Mouse (Mus musculus) CD4-positive, CD25-positive, alpha-beta regulatory T cell, adult 4 months (primary cell): ENCODE data around the gene Syn3. TPM values are rescaled to one million over a fixed set of nuclear protein-coding genes. Genes with fewer than 3 reads are reported as not detected.

ENCODE experiments used
- ATAC-seq: one replicate; pipeline ENCODE4 v1.8.0; 2017
- polyA plus RNA-seq, 2 experiments: library from polyadenylated mRNA; unstranded; fragments of 100-300 nt; shearing (Covaris generic); gene quantifications; one replicate each; pipeline ENCODE4 v1.2.1; 2017

Gene Syn3
- polyA plus RNA-seq, 2 experiments from 2014 or later = 0.22 TPM; not detected in 1

DNA sequence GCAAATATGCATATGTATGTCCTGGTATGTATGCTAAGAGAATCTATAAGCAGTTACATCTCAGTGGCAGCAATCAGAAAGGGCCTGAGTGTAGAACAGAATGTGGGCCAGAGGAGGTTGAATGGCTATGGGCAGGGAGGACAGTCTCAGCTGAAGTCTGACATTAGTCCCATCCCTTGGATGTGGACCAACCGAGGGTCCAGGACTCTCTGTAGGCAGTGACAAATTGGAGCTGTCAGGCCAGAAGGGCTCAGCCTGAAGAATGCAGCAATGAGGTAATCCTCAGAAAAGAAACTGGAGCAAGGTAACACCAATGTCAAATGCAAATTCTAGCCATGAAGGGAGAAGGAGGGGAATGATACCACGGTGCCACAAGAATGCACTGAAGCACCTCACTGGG, 421.4 kb downstream of the Syn3 start:
- ATAC-seq = no peak

DNA sequence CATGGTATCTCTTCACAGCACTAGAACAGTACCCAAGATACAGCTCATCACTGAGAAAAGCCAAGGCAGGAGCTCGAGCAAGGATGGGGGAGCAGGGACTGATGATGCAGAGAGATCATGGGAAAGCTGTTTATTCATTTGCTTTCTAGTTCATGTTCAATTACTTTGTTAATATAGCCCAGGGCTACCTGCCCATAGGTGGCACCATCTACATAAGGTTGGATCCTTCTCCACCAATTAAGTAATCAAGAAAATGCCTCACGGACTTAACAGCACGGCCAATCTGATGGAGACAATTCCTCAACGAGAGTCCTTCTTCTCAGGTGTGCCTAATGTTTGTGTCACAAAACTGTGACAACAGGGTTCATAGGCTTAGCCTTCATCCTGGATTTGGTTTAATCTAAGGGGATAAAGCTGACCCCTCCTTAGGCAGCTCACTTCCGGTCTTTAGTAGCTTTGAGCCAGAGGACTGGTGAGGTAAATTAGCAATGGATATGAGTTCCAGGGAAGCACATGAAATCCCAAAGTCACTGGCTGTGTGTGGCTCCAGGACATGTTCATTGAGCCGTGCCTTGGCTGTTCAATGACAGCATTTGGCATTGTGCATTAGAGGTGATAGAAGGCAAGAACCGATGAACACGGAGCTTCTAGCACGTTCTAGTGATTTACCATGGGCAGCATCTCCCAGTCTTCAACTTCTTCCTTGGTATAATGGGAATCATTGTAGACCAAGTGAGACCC, 423.6 kb downstream of the Syn3 start:
- no peak for ATAC-seq

DNA sequence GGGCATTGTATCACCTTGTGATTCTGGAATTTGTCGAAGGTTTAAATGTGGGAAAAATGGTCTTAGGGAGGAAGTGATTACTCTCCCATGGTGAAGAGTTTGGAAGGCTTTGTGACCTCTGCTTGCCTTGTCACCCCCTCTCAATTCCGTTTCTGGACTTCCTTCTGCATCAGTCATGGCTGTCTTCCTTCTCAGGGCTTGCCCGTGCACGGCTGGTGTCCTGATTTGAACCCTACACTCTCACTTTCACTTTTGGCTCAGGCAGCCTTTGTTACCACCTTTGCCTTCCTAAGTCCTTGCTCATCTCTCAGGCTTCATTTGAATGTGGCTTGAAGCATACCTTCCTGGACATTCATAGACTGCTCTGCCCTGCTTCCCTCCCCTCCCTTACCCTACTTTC, 424.6 kb downstream of the Syn3 start:
- ATAC-seq = no peak

DNA sequence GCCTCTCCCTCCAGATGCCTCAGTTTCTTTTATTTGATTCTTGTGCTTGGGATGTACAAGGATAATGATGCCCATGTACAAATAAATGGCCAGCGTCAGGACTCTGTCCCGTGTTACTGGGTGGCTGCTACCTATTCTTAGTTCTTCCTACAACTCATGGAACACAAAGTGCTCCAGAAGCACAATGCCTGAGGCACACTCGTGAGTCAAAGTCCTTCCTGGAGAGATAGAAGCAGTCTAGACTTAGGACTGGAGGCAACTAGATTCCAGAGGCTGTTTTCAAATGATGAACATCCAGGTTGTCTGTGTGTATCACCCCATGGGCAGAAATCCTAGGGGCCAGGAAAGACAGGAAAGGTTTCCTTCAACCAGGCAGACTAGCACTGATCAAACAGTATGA, 427.9 kb downstream of the Syn3 start:
- no peak for ATAC-seq

DNA sequence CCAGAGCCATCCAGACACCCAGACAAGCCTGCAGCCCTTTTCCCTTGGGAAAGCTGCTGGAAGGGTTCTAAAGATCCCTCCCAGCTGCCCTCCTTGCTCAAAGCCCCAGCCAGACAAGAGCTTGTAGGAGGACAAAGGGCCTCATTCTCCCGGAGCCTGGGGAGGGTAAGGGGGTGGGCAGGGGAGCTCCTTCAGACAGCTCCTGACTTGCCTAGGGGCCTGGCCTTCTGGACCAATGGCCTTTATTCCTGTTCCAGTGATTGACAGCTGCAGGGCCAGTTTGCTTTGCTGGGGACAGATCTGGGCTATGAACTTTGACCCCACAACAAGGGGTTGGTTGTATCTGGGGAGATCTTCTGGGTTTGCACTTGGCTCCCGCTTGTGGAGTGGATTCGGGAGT, 429.4 kb downstream of the Syn3 start:
- ATAC-seq = no peak

DNA sequence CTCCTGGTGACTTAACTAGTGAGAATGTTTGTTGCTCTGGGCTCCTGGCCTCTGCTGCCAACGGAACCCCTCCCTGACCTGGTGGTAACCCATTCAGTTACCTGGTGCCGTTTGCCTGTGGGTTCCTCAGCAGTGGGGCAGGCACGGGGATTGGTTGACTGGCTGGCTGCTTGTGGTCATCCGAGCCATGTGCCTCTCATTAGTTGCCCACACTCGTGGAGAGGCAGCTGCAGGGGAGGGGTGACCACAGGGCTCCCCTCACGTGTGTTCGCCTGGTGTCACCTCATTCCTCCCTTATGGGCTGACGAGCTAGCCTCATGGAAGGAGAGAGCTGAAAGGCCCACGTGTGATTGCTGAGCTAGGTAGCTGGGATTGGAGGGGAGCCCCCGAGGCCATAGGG, 430.8 kb downstream of the Syn3 start:
- no peak for ATAC-seq

DNA sequence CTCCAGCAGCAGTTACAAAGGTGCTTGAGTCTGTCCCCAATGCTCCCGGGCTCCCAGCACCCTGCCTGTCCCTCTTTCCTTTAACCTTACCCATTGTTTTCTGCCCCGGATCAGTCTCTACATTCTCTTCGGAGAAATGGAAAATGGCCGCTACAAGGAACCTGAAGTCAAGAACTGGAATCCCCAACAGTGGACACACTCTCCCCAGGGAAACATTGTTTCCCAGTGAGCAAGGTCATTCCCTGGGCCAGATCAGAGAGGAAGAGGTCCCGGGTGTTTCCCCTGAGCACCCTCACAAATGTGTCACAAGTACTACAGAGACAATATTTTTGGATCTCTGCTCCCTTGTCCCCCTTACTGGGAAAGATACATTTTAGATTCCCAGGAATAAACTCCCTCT, 432.0 kb downstream of the Syn3 start:
- ATAC-seq = no peak

DNA sequence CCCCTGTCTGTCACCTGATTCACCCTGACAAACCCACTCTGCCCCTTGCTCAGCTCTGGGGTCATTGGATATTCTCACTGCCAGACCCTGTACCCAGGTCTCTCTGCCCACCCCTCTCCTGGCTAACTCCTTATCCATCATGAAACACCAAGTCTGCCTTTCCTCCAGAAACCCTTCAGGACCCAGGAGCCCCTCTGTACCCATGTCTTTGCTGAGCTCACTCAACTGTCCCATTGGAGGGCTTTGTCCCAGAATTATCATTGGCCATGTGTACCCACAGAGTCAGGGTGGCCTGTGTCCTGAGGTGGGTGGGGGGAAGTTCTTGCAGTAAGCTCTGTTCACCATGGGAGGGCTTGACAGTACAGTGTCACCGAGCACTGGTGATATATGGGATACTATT, 433.0 kb downstream of the Syn3 start:
- ATAC-seq = no peak

DNA sequence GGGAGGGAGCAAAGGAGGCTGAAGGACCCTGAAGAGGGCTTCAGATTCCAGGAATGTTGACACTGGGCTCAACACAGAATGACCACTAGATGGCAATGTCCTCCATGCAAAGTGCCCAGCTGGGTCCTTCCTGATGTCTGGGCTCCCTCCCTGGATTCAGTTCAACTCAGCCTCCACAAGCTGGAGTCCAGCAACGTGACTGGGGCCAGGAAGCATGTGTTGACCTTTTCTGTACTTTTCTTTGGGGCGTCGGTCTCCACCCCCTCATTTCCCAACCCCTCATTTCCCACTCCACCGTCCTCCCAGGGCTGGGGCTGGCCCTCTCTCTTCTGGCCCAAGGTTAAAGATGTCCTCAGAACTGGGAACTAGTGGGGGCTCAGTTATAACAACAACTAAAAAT, 433.8 kb downstream of the Syn3 start:
- no peak for ATAC-seq

DNA sequence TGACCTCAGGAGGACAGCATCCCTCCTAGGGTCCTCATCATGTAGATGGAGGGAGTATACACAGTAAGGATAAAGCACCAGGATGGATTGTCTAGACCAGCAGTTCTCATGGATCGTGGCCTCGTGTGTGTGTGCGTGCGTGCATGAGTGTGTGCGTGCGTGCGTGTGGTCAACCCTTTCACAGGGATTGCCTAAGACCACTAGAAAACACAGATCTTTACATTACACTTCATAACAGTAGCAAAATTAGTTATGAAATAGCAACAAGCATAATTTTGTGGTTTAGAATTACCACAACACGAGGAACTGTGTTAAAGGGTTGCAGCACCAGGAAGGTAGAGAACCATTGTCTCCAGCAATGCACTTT, 435.7 kb downstream of the Syn3 start:
- no peak for ATAC-seq

DNA sequence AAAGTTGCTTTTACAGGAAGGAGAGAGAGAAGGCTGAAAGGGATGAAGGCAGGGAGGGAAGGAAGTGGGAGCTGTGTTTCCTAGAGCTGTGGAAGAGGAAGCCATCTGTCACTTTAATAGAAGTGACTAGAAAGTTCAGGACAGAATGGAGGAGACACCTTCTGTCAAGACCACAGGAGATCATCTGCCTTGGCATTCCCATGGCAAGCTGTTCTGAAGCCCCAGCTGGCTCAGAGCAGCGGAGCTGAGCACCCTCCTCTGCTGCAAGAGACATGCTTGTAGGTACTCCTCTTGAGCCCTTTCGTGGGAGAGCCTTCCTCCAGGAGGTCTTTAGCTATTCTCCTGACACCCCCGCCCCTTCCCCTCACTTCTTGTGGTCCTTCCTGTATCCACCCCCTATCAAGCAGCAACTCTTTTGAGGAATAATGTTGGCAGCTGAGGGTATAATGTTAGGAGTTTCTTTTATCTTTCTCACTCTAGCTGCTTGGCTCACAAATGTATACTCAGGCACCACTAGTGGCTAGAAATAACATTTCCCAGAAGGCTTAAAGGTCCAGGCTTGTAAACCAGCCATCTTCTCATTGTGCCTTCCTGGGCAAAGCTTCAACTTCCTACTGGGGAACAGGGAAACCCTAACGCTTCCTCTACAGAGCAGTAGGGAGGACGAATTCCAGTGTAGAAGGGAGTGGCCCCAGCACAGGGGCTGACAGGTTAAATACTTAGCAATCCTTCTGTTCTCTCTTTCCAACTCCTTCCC, 436.3 kb downstream of the Syn3 start:
- ATAC-seq = no peak

DNA sequence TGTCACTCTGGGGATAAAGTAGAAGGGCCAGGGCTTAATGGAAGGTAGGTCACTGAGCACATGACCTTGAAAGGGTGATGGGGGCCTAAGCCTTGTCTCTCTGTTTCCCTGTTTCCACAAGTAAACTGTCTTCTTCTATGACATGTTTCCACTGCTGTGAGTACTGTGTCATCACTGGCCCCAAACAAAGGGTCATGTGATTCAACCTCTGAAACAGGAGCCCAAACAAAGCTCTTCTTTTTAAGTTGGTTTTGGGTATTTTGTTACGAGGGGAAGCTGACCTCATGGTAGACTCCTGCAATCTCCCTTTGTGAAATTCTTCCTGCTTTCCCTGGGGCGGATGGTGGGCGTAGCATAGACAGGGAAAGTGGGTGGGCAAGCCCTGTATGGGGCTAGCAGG, 438.4 kb downstream of the Syn3 start:
- no peak for ATAC-seq

DNA sequence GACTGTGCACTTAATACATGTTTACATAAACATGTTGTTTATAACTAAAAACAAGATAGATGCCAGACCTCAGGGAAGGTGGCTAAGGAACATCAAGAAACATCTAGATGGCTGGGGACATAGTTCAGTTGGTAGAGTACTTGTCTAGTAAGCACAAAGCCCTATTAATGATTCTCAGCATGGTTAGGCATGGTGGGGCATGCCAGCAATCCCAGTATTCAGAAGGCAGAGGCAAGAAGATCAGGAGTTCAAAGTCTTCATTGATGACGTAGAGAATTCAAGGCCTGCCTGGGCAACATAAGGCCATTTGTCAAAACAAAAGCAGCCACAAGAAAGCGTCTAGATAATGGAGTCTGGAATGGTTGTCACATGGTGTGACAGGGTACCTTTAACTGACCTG, 441.0 kb downstream of the Syn3 start:
- ATAC-seq = no peak

DNA sequence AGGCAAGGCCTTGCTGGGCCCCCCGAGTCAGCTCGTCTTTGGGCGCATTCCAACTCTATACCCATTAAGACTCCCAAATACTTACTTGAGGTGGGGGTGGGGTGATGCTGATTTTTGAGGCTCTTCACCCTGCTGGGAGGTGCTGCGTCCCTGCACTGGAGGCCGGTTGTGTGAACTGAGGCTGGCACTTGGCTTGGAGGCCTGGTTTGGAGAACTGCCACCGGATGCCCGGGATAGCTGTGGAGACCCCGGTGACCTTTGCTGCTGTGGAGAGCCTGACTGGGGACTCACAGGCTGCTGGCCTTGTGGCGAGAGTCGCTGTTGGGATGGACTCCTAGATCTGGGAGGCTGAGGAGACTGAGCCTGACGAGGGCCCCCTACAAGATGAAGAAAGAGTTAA, 441.4 kb downstream of the Syn3 start:
- ATAC-seq = no peak

DNA sequence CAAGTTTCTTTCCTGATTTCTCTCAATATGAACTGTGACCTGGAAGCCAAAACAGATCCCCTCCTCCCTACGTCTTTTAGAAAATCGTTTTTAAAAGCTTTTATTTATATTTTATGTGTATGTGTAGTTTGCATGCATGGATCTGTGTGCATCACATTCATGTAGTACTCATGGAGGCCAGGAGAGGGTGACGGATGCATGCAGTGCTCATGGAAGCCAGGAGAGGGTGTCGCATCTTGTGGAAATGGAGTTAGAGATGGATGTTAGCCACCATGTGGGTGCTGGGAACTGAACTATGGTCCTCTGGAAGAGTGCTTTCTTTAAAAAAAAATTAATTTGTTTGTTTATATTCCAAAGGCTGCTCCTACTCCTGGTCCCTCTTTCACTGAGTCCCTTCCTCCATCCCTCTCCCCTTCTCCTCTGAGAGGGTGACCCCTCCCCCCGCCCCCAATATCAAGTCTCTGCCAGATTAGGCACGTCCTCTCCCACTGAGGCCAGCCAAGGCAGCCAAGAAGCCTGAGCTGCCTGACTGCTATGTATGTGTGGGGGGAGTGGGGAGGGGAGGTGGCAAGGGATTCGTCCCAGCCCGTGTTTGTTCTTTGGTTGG, 442.3 kb downstream of the Syn3 start:
- ATAC-seq = no peak

DNA sequence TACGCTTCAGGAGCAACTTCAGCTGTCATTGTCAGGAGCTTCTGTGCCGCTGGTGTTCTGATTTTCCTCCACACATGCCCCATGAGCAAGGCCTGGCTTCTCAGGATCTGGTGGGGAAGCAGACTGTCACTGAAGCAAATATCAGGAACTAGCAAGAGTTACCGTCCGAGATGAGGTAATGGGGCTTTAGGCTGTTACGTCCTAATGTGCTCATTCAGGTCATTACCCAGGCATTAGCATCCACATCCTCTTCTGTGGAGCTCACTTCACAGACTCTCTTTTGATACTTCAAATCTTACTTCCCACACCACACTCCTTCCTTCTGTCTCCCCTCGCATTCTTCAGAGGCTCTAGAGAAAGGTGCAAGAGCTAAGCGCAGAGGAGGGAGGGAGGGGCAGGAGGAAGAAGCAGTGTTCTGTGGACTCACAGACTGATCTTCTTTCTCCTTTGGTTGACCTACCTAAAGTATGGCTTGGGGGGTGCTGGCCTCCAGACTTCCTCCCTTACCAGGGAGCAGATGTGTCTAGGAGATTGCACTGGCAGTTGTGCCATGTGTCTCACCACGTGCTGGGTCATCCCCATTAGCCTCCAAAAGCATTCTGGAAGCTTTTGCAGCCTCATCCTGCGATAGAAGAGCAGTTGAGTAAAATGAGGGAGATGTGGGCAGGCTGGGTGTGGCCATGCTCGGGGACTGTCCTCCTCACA, 445.7 kb downstream of the Syn3 start:
- no peak for ATAC-seq

DNA sequence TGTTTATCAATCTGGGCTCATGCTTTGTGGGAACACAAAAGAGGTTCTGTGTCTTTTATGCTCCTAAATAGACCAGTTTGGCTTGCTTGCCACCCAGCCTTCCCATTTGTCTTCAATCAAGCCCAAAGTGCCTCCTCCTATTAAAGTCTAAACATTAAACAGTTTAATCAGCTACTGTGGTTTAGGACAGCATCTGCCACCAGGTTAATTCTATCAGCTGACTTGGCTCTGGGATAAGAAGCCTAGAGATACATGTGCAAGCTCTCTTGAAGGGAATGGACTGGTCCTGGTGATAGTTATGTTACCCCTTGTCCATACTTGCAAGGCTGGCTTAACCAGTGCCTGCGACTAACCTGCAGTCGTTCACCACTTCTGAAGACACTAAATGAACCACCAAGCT, 448.2 kb downstream of the Syn3 start:
- ATAC-seq = no peak

DNA sequence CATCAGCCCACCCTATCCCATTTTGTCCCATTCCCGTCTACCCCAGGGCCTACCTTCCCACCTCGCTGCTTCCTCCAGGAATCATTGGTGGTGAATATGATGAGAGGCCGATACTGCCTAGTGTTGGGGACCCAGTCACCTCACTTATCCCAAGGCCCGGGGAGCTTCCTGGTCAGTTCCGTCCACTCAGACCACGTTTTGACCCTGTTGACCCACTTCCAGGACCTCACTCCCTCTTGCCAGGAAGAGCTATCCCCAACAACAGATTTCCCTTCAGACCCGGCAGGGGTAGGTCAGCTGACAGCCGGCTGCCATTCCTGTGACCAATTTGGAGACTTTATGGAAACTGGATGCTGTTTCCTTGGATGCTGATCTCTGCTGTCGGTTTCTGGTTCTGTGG, 450.9 kb downstream of the Syn3 start:
- ATAC-seq = no peak

DNA sequence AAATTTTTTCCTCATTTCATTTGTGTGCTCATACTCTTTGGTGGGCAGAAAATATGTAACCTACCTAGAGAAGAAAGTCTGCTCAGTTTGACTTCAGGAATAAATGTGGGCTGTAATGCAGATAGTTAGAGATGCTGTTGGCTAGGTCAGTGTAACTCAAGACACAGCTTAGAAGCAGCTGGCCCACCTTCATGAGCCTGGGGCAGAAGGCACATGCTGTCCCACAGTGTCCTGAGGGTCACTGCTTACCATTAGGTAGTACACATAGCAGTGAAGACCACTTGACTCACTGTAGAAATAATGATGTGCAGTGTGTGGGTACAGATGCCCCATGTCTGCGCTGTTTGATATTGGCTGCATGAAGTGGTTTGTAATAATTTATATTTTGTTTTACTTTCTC, 452.3 kb downstream of the Syn3 start:
- no peak for ATAC-seq

DNA sequence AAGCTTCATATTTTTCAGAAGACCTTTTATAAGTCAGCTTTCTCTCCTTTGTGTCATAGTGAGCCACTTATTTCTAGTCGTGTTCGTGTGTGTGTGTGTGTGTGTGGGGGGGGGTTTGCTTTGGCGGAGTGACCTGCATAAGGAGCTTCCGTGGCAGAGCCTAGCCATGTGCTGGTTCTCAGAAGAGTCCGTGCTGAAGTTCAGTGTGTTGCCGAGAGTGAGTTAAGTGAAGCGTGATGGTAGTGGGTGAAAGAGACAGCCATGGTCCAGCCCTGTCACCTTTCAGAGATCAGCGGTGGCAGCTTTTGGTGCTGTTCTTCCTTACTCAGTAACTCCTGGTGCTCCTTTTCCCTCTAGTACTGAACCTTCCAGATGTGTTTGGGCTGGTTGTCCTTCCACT, 454.6 kb downstream of the Syn3 start:
- no peak for ATAC-seq

DNA sequence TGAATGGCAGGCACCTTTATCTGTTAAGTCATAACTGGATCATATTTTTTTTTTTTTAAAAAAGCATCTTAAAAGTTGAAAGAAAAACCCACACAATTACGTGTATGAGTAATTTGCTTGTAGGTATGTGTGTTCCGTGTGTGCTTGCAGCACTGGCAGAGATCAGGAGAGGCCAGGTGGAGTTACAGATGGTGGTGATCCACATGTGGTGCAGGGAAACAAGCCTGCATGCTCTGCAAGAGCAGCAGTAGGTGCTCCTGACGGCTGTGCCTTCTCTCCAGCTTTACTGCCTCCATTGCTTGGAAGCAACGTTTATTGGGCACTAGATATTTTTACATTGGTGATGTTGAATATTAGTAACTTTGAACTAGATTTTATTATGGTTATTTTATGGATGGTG, 455.0 kb downstream of the Syn3 start:
- ATAC-seq = no peak

DNA sequence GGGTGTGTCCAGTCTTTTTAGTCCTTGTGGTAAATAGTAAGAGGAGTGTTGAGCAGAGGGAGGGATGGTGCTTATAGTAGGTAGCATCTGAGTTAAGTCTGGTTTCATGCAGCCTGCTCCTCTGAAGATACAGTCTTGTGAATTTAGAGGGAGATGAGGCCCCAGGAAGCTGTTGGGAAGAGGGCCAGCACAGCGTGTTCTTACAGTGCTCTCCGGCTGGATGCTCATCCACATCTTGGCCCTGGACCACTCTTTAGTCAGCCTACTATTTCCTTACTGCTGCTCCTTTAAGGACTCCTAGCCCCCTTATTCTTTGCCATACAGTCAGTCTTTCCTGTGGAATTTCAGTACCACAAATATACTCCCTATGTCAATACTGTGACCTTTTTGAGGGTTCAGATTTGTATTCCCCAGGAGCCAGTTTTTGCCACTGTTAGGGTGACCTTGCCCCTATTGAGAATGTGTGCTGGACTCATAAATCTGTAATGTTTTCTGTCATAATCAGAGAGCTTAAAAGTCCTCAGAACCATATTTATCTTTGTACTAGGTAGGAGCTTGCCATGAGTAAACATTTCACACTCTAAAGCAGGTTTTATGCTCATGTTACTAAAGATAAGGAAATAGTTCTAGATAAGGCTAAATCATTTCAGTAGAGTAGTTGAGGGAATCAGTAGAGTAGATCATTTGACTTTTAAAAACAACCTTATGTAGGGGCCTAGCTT, 464.5 kb downstream of the Syn3 start:
- no peak for ATAC-seq

DNA sequence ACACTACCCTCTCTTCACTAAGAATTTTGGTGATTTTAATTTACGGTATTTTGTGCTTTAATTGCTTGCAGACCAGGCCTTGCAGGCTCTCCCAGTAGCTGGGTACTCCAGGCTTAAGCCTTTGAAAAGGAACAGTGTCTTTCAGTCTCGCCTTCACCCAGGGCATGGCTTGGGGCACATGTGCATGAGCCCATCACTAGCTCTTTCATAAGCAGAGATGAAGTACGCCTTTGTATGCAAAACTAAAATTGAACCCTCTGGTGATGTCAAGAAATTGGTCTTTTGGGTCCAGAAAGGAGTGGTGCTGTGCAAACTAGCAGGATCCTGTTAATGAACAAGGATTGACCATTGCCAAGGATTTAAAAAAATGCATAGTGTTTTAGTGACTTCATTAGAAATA, 466.2 kb downstream of the Syn3 start:
- no peak for ATAC-seq
